Mouse (Mus musculus): ENCODE measurements around the gene Xlr4a. TPM values are rescaled to one million over a fixed set of nuclear protein-coding genes. Genes with fewer than 3 reads are reported as not detected.
A peak's percentile ranks its signal among the peaks of the same experiment; 100 is the strongest.
"Not testable (repeated sequence)": the region's sequence is repeated elsewhere in the genome, so short reads cannot be mapped to it uniquely, and the experiment has no call there.

The Xlr4a gene
- polyA plus RNA-seq (2012; rRNA removed), result 2.1 and 4.6 TPM in 2 replicates

GRCm38 (mm10) chrX:73082267-73083055 is at the start of gene Xlr4a:
TSS of gene Xlr4a (minus strand) at chrX:73082478.
- not testable (repeated sequence) for DNase-seq (ENCODE audit: low read depth)

GRCm38 (mm10) chrX:73122859-73123829 is 40.9 kb upstream of the Xlr4a start:
- DNase-seq (ENCODE audit: low read depth), result not testable (repeated sequence)

- DNase-seq (ENCODE audit: low read depth), result not testable (repeated sequence)
Observed at GRCm38 (mm10) chrX:73116747-73117146, 34.5 kb upstream of the Xlr4a start, which contains the start of gene Gm14685. TSS of gene Gm14685 (plus strand) at chrX:73117047.

GRCm38 (mm10) chrX:73096941-73097508 is 14.7 kb upstream of the Xlr4a start, which contains the start of gene Xlr3a:
TSS of gene Xlr3a (minus strand) at chrX:73097095.
- not testable (repeated sequence) for DNase-seq (ENCODE audit: low read depth)

- DNase-seq (ENCODE audit: low read depth), result not testable (repeated sequence)
Observed at GRCm38 (mm10) chrX:73066765-73067312, 15.4 kb downstream of the Xlr4a start.

GRCm38 (mm10) chrX:73064415-73064793 is 17.9 kb downstream of the Xlr4a start, which contains the start of gene Pnma3:
TSS of gene Pnma3 (plus strand) at chrX:73064787.
- no peak for DNase-seq (ENCODE audit: low read depth)

- DNase-seq (ENCODE audit: low read depth), result no peak
Observed at GRCm38 (mm10) chrX:73063512-73064414, 18.5 kb downstream of the Xlr4a start.

GRCm38 (mm10) chrX:73062323-73062722 is 20.0 kb downstream of the Xlr4a start:
- DNase-seq (ENCODE audit: low read depth), result no peak

GRCm38 (mm10) chrX:73061528-73061927 is 20.8 kb downstream of the Xlr4a start:
- DNase-seq (ENCODE audit: low read depth), result no peak

GRCm38 (mm10) chrX:73053860-73054563 is 28.3 kb downstream of the Xlr4a start:
- peak; percentile 17 for DNase-seq (ENCODE audit: low read depth)

GRCm38 (mm10) chrX:73039666-73040065 is 42.6 kb downstream of the Xlr4a start:
- no peak for DNase-seq (ENCODE audit: low read depth)

GRCm38 (mm10) chrX:73038831-73039230 is 43.4 kb downstream of the Xlr4a start:
- DNase-seq (ENCODE audit: low read depth), result no peak

GRCm38 (mm10) chrX:73037003-73037402 is 45.3 kb downstream of the Xlr4a start, which contains the start of gene Pnma5:
TSS of gene Pnma5 (minus strand) at chrX:73037103.
- no peak for DNase-seq (ENCODE audit: low read depth)

Other genes starting within 250 kb of the Xlr4a start
- 9.4 and 11.9 TPM in 2 replicates for gene Cetn2, start 164.1 kb downstream of the Xlr4a start, polyA plus RNA-seq (2012; rRNA removed)
- 81.3 and 90.9 TPM in 2 replicates for gene Nsdhl, start 163.9 kb downstream of the Xlr4a start, polyA plus RNA-seq (2012; rRNA removed)
- gene Zfp185, start 95.1 kb downstream of the Xlr4a start, polyA plus RNA-seq (2012; rRNA removed), result 157 and 194 TPM in 2 replicates
- not detected in 2 replicates for gene Pnma5, start 45.4 kb downstream of the Xlr4a start, polyA plus RNA-seq (2012; rRNA removed)
- gene Pnma3, start 17.7 kb downstream of the Xlr4a start, polyA plus RNA-seq (2012; rRNA removed), result 0.03 TPM in 1 of 2 replicates, not detected in the other
- gene Xlr3a, start 14.6 kb upstream of the Xlr4a start, polyA plus RNA-seq (2012; rRNA removed), result 1.7 and 2.3 TPM in 2 replicates
- gene Gm14685, start 34.6 kb upstream of the Xlr4a start, polyA plus RNA-seq (2012; rRNA removed), result 1.00 and 1.9 TPM in 2 replicates
- not detected in 2 replicates for gene Xlr5b, start 66.3 kb upstream of the Xlr4a start, polyA plus RNA-seq (2012; rRNA removed)
- 0.35 and 0.55 TPM in 2 replicates for gene DXBay18, start 67.0 kb upstream of the Xlr4a start, polyA plus RNA-seq (2012; rRNA removed)
- gene Spin2d, start 94.5 kb upstream of the Xlr4a start, polyA plus RNA-seq (2012; rRNA removed), result not detected in 2 replicates
- gene Xlr3b, start 109.7 kb upstream of the Xlr4a start, polyA plus RNA-seq (2012; rRNA removed), result 1.2 and 1.4 TPM in 2 replicates
- gene Xlr4b, start 131.9 kb upstream of the Xlr4a start, polyA plus RNA-seq (2012; rRNA removed), result 0.63 and 1.0 TPM in 2 replicates
- gene F8a, start 145.8 kb upstream of the Xlr4a start, polyA plus RNA-seq (2012; rRNA removed), result 7.2 and 12.1 TPM in 2 replicates
- 0.81 and 1.4 TPM in 2 replicates for gene Xlr4c, start 160.7 kb upstream of the Xlr4a start, polyA plus RNA-seq (2012; rRNA removed)
- 0.18 and 0.31 TPM in 2 replicates for gene Xlr3c, start 182.9 kb upstream of the Xlr4a start, polyA plus RNA-seq (2012; rRNA removed)
- gene Xlr5a, start 210.5 kb upstream of the Xlr4a start, polyA plus RNA-seq (2012; rRNA removed), result not detected in 2 replicates
- gene Xlr5c, start 210.5 kb upstream of the Xlr4a start, polyA plus RNA-seq (2012; rRNA removed), result not detected in 2 replicates